Mouse (Mus musculus): ENCODE results near the gene Ptcra. TPM values are rescaled to one million over a fixed set of nuclear protein-coding genes. Genes with fewer than 3 reads are reported as not detected.

Ptcra gene
- 0.89 and 1.1 TPM in 2 replicates for polyA plus RNA-seq (2021; fragmentation: Nextera tagmentation)
- long read RNA-seq, experiment 1, result 0 reads
- long read RNA-seq, experiment 2, partial matches to known transcripts, result 1 of 1 reads
- long read RNA-seq, experiment 2, other reads (novel, unspliced or antisense), result 0 of 1 reads

DNA sequence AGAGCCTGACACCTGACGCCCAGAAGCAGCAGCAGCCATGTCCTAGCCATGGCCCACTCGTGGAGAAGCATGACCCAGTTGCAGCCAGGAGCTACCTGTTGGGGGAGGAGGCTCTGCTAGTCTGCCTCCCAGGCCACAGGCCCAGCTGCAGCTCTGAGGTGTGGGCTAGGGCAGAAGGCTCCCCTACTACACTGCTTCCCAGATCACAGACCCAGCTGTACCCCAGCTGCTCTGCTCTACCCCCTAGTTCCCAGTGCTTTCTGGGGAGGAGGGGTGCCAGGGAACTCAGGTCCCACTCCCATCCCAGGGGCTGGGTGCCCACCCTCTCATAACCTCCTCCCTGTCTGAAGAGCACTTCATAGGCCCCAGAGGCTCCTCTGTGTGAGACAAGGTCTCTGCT is at the start of gene Ptcra:
Ptcra (minus strand) TSS at position 169 of the 400 bp plus-strand sequence.

DNA sequence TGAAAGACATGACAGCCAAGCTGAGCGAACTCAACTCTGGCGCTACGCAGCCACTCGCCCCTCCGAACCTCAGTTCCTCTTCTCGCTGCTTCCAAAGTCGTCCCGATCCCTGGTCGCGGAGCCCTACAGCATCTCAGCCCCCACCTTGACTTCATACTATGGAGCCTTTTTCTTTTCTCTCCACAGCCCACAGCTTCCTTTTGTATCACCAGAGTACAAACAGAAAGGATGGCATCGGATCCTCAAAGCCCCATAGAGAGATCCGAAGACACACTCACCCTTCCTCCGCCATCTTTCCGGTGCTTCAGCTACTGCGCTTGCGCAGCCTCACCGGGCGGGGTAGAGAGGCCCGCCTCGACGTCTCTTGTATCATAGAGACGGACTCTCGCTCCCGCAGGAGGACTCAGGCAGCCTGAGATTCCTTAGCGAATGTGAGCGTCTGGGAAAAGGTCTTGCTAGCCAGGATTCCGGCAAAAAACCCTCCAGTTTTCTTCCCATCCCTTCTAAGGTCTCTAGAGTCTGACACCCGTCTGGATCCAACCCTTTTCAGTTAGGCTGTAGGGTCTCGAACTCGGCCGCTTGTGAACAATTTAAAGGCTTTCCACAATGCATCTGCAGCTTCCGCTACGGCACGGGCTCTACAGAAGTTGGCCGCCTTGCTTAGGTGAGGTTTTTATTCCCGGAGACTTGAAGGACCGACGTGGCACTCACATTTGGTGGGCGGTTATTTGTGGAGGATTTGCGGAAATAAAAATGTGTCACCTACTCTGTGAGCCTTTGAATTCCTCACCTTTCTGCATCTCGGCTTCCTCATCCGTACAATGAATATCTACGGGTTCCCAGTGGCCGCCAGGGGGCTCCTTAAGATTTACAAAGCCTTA is 19.1 kb upstream of the Ptcra start, which contains the start of gene Rpl7l1:
Rpl7l1 (minus strand) TSS at position 332 of the 881 bp plus-strand sequence.

DNA sequence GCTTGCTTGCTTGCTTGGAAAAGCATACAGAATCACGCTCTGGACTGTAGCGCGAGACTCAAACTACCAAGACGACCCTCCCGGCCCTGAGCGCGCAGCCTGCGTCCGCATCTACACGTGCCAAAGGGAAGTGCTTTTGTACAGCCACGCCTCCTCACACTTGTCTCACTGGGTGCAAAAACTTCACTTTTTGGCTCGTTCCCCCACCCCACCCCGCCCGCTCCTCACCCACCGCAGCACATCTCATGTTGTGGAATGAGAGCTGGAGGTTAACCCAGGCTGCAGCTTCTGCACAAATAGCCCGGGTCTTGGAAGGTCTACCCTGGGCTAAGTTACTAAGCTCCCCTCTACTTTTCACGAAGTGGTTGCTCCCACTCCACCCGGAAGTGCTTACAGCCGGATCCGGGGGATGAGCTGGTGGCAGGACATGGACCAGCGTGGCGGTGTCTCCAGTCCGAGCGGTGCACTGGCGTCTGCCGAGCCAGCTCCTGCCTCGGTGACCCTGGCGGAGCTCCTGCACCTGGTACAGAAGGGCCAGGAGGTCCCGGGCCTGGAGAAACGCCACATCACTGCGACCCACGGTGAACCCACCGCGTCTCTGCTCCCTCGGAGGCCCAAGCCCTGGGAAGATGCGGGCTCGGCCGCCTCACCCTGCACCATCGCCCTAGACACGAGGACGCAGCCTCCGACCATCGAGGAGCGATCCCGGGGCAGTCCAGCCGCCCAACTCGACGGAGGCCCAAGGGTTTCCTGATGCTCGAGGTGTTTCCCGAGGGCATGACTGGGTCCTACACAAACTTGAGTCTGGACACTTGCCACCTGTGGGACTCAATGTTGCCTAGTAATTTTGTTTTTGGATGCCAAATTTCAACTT is 9.1 kb upstream of the Ptcra start, which contains the start of gene 2310039H08Rik:
2310039H08Rik (plus strand) TSS at position 232 of the 874 bp plus-strand sequence.

DNA sequence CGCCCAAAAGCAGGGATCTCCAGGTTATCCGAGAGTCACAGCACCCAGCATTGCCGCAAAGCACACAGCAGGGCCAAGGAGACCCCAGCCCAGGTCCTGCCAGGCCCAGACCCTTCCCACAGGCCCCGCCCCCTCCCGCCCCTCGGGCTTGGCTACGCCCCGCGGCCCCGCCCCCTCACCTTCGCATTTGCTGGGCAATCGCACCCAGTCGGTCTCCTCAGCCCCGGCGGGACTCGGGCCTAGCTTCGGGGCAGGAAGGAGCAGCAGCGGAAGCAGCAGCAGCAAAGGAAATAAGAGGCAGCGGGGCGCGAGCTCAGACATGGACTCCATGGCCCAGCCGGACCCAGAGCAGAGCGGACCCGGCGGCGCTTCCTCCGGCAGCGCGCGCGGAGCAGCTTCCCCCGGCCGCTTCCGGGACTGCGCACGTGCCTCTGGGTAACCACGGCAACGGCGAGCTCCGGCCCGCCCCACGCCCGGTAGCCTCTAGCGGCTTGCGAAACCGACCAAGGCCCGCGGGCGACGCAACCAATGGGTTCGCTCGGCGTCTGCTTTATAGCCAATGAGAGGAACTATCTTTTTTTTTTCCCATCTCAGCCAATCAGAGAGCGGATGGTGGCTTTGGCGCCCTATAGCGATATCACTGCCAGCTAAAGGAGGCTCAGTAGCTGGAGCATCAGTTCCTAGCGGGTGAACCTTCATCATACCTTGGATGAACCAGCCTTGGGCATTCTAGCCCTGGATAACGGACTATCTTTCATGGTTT is 11.5 kb downstream of the Ptcra start, which contains the start of gene Cnpy3:
Cnpy3 (minus strand) TSS at position 421 of the 763 bp plus-strand sequence.

DNA sequence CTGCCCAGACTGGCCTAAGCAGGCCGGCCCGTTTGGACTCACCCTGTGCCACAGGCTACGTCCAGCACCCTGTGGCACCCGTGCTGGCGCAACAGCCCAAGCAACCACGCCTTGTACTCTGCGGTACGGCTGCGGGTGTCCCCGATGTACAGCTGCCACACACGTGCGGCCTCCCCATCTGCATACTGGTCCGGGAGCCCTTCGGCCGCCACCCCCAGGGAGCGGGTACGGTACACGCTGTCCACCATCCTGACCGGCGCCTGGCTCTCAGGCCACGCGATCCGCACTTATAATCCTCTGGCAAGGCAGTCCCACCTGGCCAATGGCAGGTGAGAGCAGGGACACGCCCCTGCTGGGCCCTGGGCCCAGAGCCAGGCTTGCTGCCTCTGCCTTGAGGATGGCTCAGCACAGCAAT is 34.6 kb downstream of the Ptcra start, which contains the start of gene Gnmt:
Gnmt (minus strand) TSS at position 265 of the 415 bp plus-strand sequence.

DNA sequence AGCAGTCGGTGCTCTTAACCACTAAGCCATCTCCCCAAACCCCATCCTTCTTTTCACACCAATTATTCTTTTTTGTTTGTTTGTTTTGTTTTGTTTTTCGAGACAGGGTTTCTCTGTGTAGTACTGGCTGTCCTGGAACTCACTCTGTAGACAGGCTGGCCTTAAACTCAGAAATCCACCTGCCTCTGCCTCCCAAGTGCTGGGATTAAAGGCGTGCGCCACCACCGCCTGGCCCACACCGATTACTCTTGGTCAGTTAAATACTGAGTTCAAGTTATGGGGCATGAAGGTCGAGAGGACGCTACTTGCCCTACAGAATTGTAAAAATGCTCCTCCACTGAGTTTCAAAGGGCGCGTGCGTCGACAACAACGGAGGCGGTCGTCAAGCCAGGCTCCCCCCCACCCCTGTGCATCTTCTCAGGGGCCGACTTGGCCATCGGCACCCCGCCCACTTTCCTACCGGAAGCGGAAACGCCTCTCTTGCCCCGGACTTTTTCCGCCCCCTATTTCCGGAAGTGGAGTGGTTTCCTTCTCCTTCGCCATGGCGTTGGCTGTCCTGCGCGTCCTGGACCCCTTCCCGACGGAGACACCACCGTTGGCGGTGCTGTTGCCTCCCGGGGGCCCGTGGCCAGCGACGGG is 52.4 kb downstream of the Ptcra start, which contains the start of gene Pex6:
Pex6 (plus strand) TSS at position 505 of the 639 bp plus-strand sequence.

Other genes with a start within 250 kb of the Ptcra start
- gene Cul9, start 217.3 kb downstream of the Ptcra start, polyA plus RNA-seq (2021; fragmentation: Nextera tagmentation), result 18.6 and 21.2 TPM in 2 replicates
- 3.7 and 4.7 TPM in 2 replicates for gene Srf, start 207.5 kb downstream of the Ptcra start, polyA plus RNA-seq (2021; fragmentation: Nextera tagmentation)
- 2.2 and 2.3 TPM in 2 replicates for gene Ptk7, start 134.2 kb downstream of the Ptcra start, polyA plus RNA-seq (2021; fragmentation: Nextera tagmentation)
- gene Klc4, start 117.7 kb downstream of the Ptcra start, polyA plus RNA-seq (2021; fragmentation: Nextera tagmentation), result 12.7 and 13.1 TPM in 2 replicates
- gene Mrpl2, start 117.5 kb downstream of the Ptcra start, polyA plus RNA-seq (2021; fragmentation: Nextera tagmentation), result 73.6 and 117 TPM in 2 replicates
- gene Cul7, start 113.4 kb downstream of the Ptcra start, polyA plus RNA-seq (2021; fragmentation: Nextera tagmentation), result 3.2 and 3.5 TPM in 2 replicates
- 21.4 and 26.1 TPM in 2 replicates for gene Rrp36, start 89.4 kb downstream of the Ptcra start, polyA plus RNA-seq (2021; fragmentation: Nextera tagmentation)
- 258 and 283 TPM in 2 replicates for gene Mea1, start 84.9 kb downstream of the Ptcra start, polyA plus RNA-seq (2021; fragmentation: Nextera tagmentation)
- gene Klhdc3, start 82.8 kb downstream of the Ptcra start, polyA plus RNA-seq (2021; fragmentation: Nextera tagmentation), result 213 and 224 TPM in 2 replicates
- gene Ppp2r5d, start 58.6 kb downstream of the Ptcra start, polyA plus RNA-seq (2021; fragmentation: Nextera tagmentation), result 35.7 and 47.7 TPM in 2 replicates
- gene Pex6, start 52.2 kb downstream of the Ptcra start, polyA plus RNA-seq (2021; fragmentation: Nextera tagmentation), result 7.7 and 42.5 TPM in 2 replicates
- gene Gnmt, start 34.5 kb downstream of the Ptcra start, polyA plus RNA-seq (2021; fragmentation: Nextera tagmentation), result 0.16 TPM in 1 of 2 replicates, not detected in the other
- gene Cnpy3, start 11.5 kb downstream of the Ptcra start, polyA plus RNA-seq (2021; fragmentation: Nextera tagmentation), result 88.3 and 104 TPM in 2 replicates
- gene 2310039H08Rik, start 8.9 kb upstream of the Ptcra start, polyA plus RNA-seq (2021; fragmentation: Nextera tagmentation), result 20.3 and 22.5 TPM in 2 replicates
- 30.9 and 44.3 TPM in 2 replicates for gene Rpl7l1, start 19.0 kb upstream of the Ptcra start, polyA plus RNA-seq (2021; fragmentation: Nextera tagmentation)
- 7.6 and 7.7 TPM in 2 replicates for gene Bicral, start 94.8 kb upstream of the Ptcra start, polyA plus RNA-seq (2021; fragmentation: Nextera tagmentation)
- 80.8 and 95.5 TPM in 2 replicates for gene Tbcc, start 127.0 kb upstream of the Ptcra start, polyA plus RNA-seq (2021; fragmentation: Nextera tagmentation)
- not detected in 2 replicates for gene Prph2, start 146.7 kb upstream of the Ptcra start, polyA plus RNA-seq (2021; fragmentation: Nextera tagmentation)
- gene Ubr2, start 246.8 kb upstream of the Ptcra start, polyA plus RNA-seq (2021; fragmentation: Nextera tagmentation), result 12.7 and 13.1 TPM in 2 replicates

Measured in left cerebral cortex, adult 6 months (tissue).